ENCODE assay signal across 10 mouse cellular contexts in genomic region chr6:25278509-25278908, GRCm38 (mm10).
DNase-seq lines count a peak whose midpoint lies in the region; ATAC-seq lines count a peak whose summit lies in the region.
"Had no signal": no experiment of that assay in that cellular context is flagged by ENCODE, and none has a peak within 500 bp of the region (broad histone marks: within the 10 kb centered on the region; RNA-seq: fewer than 3 reads in every experiment).

No protein-coding gene starts in this region.

- 36% methylated on average over 1 of the region's 1 CpGs for WGBS in neural tube, embryonic 11.5 days
- 23% methylated on average over 1 of the region's 1 CpGs for WGBS in neural tube, embryonic 15.5 days
- whole genome bisulfite sequencing in hindbrain, embryonic 14.5 days, result 8% methylated on average over 1 of the region's 1 CpGs

- H3K9me3 ChIP-seq in neural tube, embryonic 11.5 days (ENCODE audit: control insufficient read depth, low read length), result no peaks in the 10 kb centered on the region
- H3K9me3 ChIP-seq in neural tube, embryonic 15.5 days (replicated peaks), result no peaks in the 10 kb centered on the region
- H3K9me3 ChIP-seq in hindbrain, embryonic 14.5 days (ENCODE audit: control insufficient read depth, low read length), result no peaks in the 10 kb centered on the region
- H3K9me3 ChIP-seq: lung, embryonic 15.5 days had no signal

- H3K27me3 ChIP-seq in neural tube, embryonic 11.5 days (ENCODE audit: control insufficient read depth, insufficient read depth, low read length), result no peaks in the 10 kb centered on the region
- H3K27me3 ChIP-seq in neural tube, embryonic 15.5 days (replicated peaks), result no peaks in the 10 kb centered on the region
- H3K27me3 ChIP-seq in hindbrain, embryonic 14.5 days (ENCODE audit: control insufficient read depth, insufficient read depth, low read length), result 0 out of 2 replicates have a peak, but pooled peaks cover 7% of the 10 kb centered on the region
- H3K27me3 ChIP-seq: lung, embryonic 15.5 days had no signal

- H3K27ac ChIP-seq in neural tube, embryonic 11.5 days (ENCODE audit: low read depth, low read length), result no peak overlapping the region
- H3K27ac ChIP-seq in neural tube, embryonic 15.5 days (replicated peaks), result no peak overlapping the region
- no peak overlapping the region for H3K27ac ChIP-seq in hindbrain, embryonic 14.5 days
- H3K27ac ChIP-seq: lung, embryonic 15.5 days had no signal

- H3K4me3 ChIP-seq in neural tube, embryonic 11.5 days (ENCODE audit: low read depth, low read length), result no peak overlapping the region
- no peak overlapping the region for H3K4me3 ChIP-seq in neural tube, embryonic 15.5 days (replicated peaks)
- no peak overlapping the region for H3K4me3 ChIP-seq in hindbrain, embryonic 14.5 days (replicated peaks; ENCODE audit: low read length)
- H3K4me3 ChIP-seq: lung, embryonic 15.5 days had no signal

- no peak overlapping the region for H3K9ac ChIP-seq in neural tube, embryonic 11.5 days (ENCODE audit: low read length)
- no peak overlapping the region for H3K9ac ChIP-seq in neural tube, embryonic 15.5 days (replicated peaks)
- no peak overlapping the region for H3K9ac ChIP-seq in hindbrain, embryonic 14.5 days
- H3K9ac ChIP-seq: lung, embryonic 15.5 days had no signal

- H3K36me3 ChIP-seq in neural tube, embryonic 11.5 days (ENCODE audit: control insufficient read depth, insufficient read depth, low read length), result no peaks in the 10 kb centered on the region
- no peaks in the 10 kb centered on the region for H3K36me3 ChIP-seq in neural tube, embryonic 15.5 days
- no peaks in the 10 kb centered on the region for H3K36me3 ChIP-seq in hindbrain, embryonic 14.5 days (replicated peaks; ENCODE audit: control insufficient read depth, insufficient read depth)
- H3K36me3 ChIP-seq: lung, embryonic 15.5 days had no signal

- H3K4me2 ChIP-seq in neural tube, embryonic 11.5 days (ENCODE audit: low read depth), result no peak overlapping the region
- H3K4me2 ChIP-seq in neural tube, embryonic 15.5 days, result no peak overlapping the region
- no peak overlapping the region for H3K4me2 ChIP-seq in hindbrain, embryonic 14.5 days (replicated peaks)
- H3K4me2 ChIP-seq: lung, embryonic 15.5 days had no signal

- peak; percentile 31 for DNase-seq in gastrocnemius, postnatal 10 days
- DNase-seq in gastrocnemius, adult 18-20 months (ENCODE audit: low spot score), result no peak
- DNase-seq in neural tube, embryonic 11.5 days (ENCODE audit: low spot score), result peak; percentile 26
- DNase-seq in hindbrain, embryonic 14.5 days (ENCODE audit: low spot score), result no peak
- peak; percentile 54 for DNase-seq in retina, embryonic 14.5 days (ENCODE audit: low spot score)
- DNase-seq in frontal cortex, postnatal 25 days (ENCODE audit: low spot score in 2 of 2), result no peak
- DNase-seq: cerebellum, adult 11-12 months had no signal

- no peaks in the 10 kb centered on the region for H3K4me1 ChIP-seq in neural tube, embryonic 11.5 days (ENCODE audit: control insufficient read depth, insufficient read depth, low read length)
- H3K4me1 ChIP-seq in neural tube, embryonic 15.5 days, result 0 out of 2 replicates have a peak, but pooled peaks cover 3% of the 10 kb centered on the region
- peaks cover 3% of the 10 kb centered on the region for H3K4me1 ChIP-seq in hindbrain, embryonic 14.5 days (replicated peaks; ENCODE audit: control insufficient read depth, insufficient read depth, low read length)
- H3K4me1 ChIP-seq: lung, embryonic 15.5 days had no signal

- ATAC-seq in neural tube, embryonic 11.5 days (ENCODE audit: insufficient read depth, low FRiP score, low TSS enrichment), result peak; percentile 83
- ATAC-seq in neural tube, embryonic 15.5 days (ENCODE audit: low FRiP score), result no peak
- ATAC-seq in hindbrain, embryonic 14.5 days (ENCODE audit: low FRiP score), result peak; percentile 86
- no peak for ATAC-seq in CD4-positive, CD25-positive, alpha-beta regulatory T cell, adult 4 months

Comparison
In these comparisons a context has a peak if more than half of its experiments do, and no peak if none do; other contexts are left out.
1. DNase-seq: peak in gastrocnemius, postnatal 10 days (single experiment), neural tube, embryonic 11.5 days (single experiment) and retina, embryonic 14.5 days (single experiment); none in gastrocnemius, adult 18-20 months (single experiment), hindbrain, embryonic 14.5 days (single experiment) and frontal cortex, postnatal 25 days (0 of 2).
2. ATAC-seq: peak in neural tube, embryonic 11.5 days (single experiment) and hindbrain, embryonic 14.5 days (single experiment); none in neural tube, embryonic 15.5 days (single experiment) and CD4-positive, CD25-positive, alpha-beta regulatory T cell, adult 4 months (single experiment).